Mouse (Mus musculus): ENCODE measurements at regions not wholly inside any gene's neighbourhood (a gene's known extent, or its start where the extent isn't known, plus 50 kb on each side); places are given as distances from the start of the nearest gene placed in this dataset.

GRCm38 (mm10) chr2:118025829-118026735, 85.6 kb upstream of the Thbs1 start:
- ATAC-seq (no peak), DNase-seq (ENCODE audit: low read depth, low spot score) (no peak)
- TF ChIP-seq CTCF (IDR thresholded peaks at IDR 0.05) = no peak
- in situ Hi-C loops (cut with MboI; ENCODE audit: low pct_unique_long_range_greater_than_20kb) = no loop called here
- ChIA-PET POLR2A (no interaction called here), CTCF (interaction anchor here (0.9 to 1.2 kb wide), 3 partner anchors 13 to 22 kb away, joined by 3 to 4 read pairs (median 3); no protein-coding TSS in a partner anchor)
- no peaks in the 10 kb centered on the region for H3K27me3 ChIP-seq

GRCm38 (mm10) chr2:118028881-118029280, 82.8 kb upstream of the Thbs1 start:
- no peak for DNase-seq (ENCODE audit: low read depth, low spot score)
- in situ Hi-C loops (cut with MboI; ENCODE audit: low pct_unique_long_range_greater_than_20kb) = no loop called here
- ATAC-seq = no peak
- CTCF ChIA-PET = interaction anchor here (1.1 kb wide), 1 partner anchor 32 kb away, joined by 3 read pairs; no protein-coding TSS in a partner anchor
- no peaks in the 10 kb centered on the region for H3K27me3 ChIP-seq
- no peak for TF ChIP-seq CTCF (IDR thresholded peaks at IDR 0.05)
- POLR2A ChIA-PET = no interaction called here

GRCm38 (mm10) chr2:118029470-118030108, 82.1 kb upstream of the Thbs1 start:
- CTCF ChIA-PET = interaction anchor here (0.5 kb wide), 1 partner anchor 55 kb away, joined by 3 read pairs; no protein-coding TSS in a partner anchor
- ATAC-seq = no peak
- in situ Hi-C loops (cut with MboI; ENCODE audit: low pct_unique_long_range_greater_than_20kb) = no loop called here

GRCm38 (mm10) chr2:118031662-118032061, 80.0 kb upstream of the Thbs1 start:
- DNase-seq (ENCODE audit: low read depth, low spot score) (no peak), ATAC-seq (no peak)
- no peak for TF ChIP-seq CTCF (IDR thresholded peaks at IDR 0.05)
- in situ Hi-C loops (cut with MboI; ENCODE audit: low pct_unique_long_range_greater_than_20kb) = no loop called here
- POLR2A ChIA-PET = no interaction called here
- CTCF ChIA-PET = interaction anchor here (1.3 to 1.5 kb wide), 3 partner anchors 9 to 79 kb away, joined by 3 read pairs; no protein-coding TSS in a partner anchor
- H3K27me3 ChIP-seq = no peaks in the 10 kb centered on the region

More at GRCm38 (mm10) chr2:118029470-118030108, 82.1 kb upstream of the Thbs1 start:
- POLR2A ChIA-PET = no interaction called here
- no peak for TF ChIP-seq CTCF (IDR thresholded peaks at IDR 0.05)
- DNase-seq (ENCODE audit: low read depth, low spot score) = no peak
- H3K27me3 ChIP-seq = no peaks in the 10 kb centered on the region

- in situ Hi-C loops (cut with MboI; ENCODE audit: low pct_unique_long_range_greater_than_20kb) = no loop called here
- no peak for TF ChIP-seq CTCF (IDR thresholded peaks at IDR 0.05)
- ChIA-PET POLR2A (no interaction called here), CTCF (interaction anchor here (1.5 to 1.8 kb wide), 2 partner anchors 8 to 10 kb away, joined by 3 to 4 read pairs; no protein-coding TSS in a partner anchor)
- ATAC-seq (no peak), DNase-seq (ENCODE audit: low read depth, low spot score) (no peak)
- H3K27me3 ChIP-seq = no peaks in the 10 kb centered on the region
Observed at GRCm38 (mm10) chr2:118033377-118033776, 78.3 kb upstream of the Thbs1 start.

- CTCF ChIA-PET = interaction anchor here (1.3 to 1.8 kb wide), 2 partner anchors 11 to 23 kb away, joined by 3 to 4 read pairs; no protein-coding TSS in a partner anchor
- TF ChIP-seq CTCF (IDR thresholded peaks at IDR 0.05) = no peak
- POLR2A ChIA-PET = interaction anchor here (1.1 kb wide), 1 partner anchor 10 kb away, joined by 4 read pairs; no protein-coding TSS in a partner anchor
- H3K27me3 ChIP-seq = no peaks in the 10 kb centered on the region
- in situ Hi-C loops (cut with MboI; ENCODE audit: low pct_unique_long_range_greater_than_20kb) = no loop called here
- no peak for ATAC-seq
- no peak for DNase-seq (ENCODE audit: low read depth, low spot score)
Observed at GRCm38 (mm10) chr2:118034026-118034425, 77.7 kb upstream of the Thbs1 start.

- POLR2A ChIA-PET = no interaction called here
- in situ Hi-C loops (cut with MboI; ENCODE audit: low pct_unique_long_range_greater_than_20kb) = no loop called here
- H3K27me3 ChIP-seq = no peaks in the 10 kb centered on the region
- ATAC-seq (no peak), DNase-seq (ENCODE audit: low read depth, low spot score) (no peak)
- TF ChIP-seq CTCF (IDR thresholded peaks at IDR 0.05) = no peak
- CTCF ChIA-PET = interaction anchor here (1.3 to 2.0 kb wide), 2 partner anchors 12 to 71 kb away, joined by 3 to 9 read pairs; no protein-coding TSS in a partner anchor
Observed at GRCm38 (mm10) chr2:118035333-118035732, 76.3 kb upstream of the Thbs1 start.

- DNase-seq (ENCODE audit: low read depth, low spot score) (no peak), ATAC-seq (no peak)
- TF ChIP-seq CTCF (IDR thresholded peaks at IDR 0.05) = no peak
- H3K27me3 ChIP-seq = no peaks in the 10 kb centered on the region
- in situ Hi-C loops (cut with MboI; ENCODE audit: low pct_unique_long_range_greater_than_20kb) = no loop called here
- ChIA-PET CTCF (no interaction called here), POLR2A (no interaction called here)
Observed at GRCm38 (mm10) chr2:118038859-118039818, 72.5 kb upstream of the Thbs1 start.

GRCm38 (mm10) chr2:118039819-118040206, 71.9 kb upstream of the Thbs1 start:
- no peaks in the 10 kb centered on the region for H3K27me3 ChIP-seq
- in situ Hi-C loops (cut with MboI; ENCODE audit: low pct_unique_long_range_greater_than_20kb) = no loop called here
- DNase-seq (ENCODE audit: low read depth, low spot score) = no peak
- ATAC-seq = no peak
- ChIA-PET POLR2A (no interaction called here), CTCF (no interaction called here)
- no peak for TF ChIP-seq CTCF (IDR thresholded peaks at IDR 0.05)
